9 mouse cellular contexts compared by ENCODE assay signal in genomic region chr10:96188168-96188567, GRCm38 (mm10). TPM values are rescaled to one million over a fixed set of nuclear protein-coding genes. Genes with fewer than 3 reads are reported as not detected.
DNase-seq lines count a peak whose midpoint lies in the region; ATAC-seq and TF ChIP-seq lines count a peak whose summit lies in the region.
"Had no signal": no experiment of that assay in that cellular context is flagged by ENCODE, and none has a peak within 500 bp of the region (broad histone marks: within the 10 kb centered on the region; RNA-seq: fewer than 3 reads in every experiment).

No protein-coding gene starts in this region.

- H3K9me3 ChIP-seq in intestine, embryonic 14.5 days (ENCODE audit: control insufficient read depth, low read length), result 0 out of 2 replicates have a peak, but pooled peaks cover 3% of the 10 kb centered on the region
- no peaks in the 10 kb centered on the region for H3K9me3 ChIP-seq in lung, embryonic 15.5 days
- H3K9me3 ChIP-seq in neural tube, embryonic 15.5 days (replicated peaks), result no peaks in the 10 kb centered on the region
- H3K9me3 ChIP-seq: limb, embryonic 15.5 days had no signal

- no peak for ATAC-seq in intestine, embryonic 14.5 days (replicated peaks; ENCODE audit: low FRiP score, low TSS enrichment, low read depth)
- ATAC-seq in lung, embryonic 15.5 days (ENCODE audit: borderline replicate concordance, extremely low read depth, low FRiP score, low TSS enrichment), result peak; percentile 91
- ATAC-seq in neural tube, embryonic 15.5 days (ENCODE audit: low FRiP score), result no peak

- peak; percentile 92 for DNase-seq in NIH3T3 (ENCODE audit: low read depth)
- no peak for DNase-seq in intestine, embryonic 14.5 days (ENCODE audit: low spot score)
- DNase-seq in thymus, postnatal 0 days (ENCODE audit: low spot score), result no peak
- DNase-seq in right cerebral cortex, adult 18-20 months, result no peak
- DNase-seq in thymus, adult 2 months, result no peak

- no peak for TF ChIP-seq POLR2A in bone marrow macrophage, adult 2 months (IDR thresholded peaks at IDR 0.05; ENCODE audit: borderline replicate concordance, low read depth, low read length)
- TF ChIP-seq POLR2A in thymus, adult 2 months (IDR thresholded peaks at IDR 0.05; ENCODE audit: control insufficient read depth, extremely low read depth, insufficient read depth, low read length, poor library complexity), result no peak

- no peaks in the 10 kb centered on the region for H3K36me3 ChIP-seq in intestine, embryonic 14.5 days (ENCODE audit: control insufficient read depth, insufficient read depth, low read length)
- H3K36me3 ChIP-seq in lung, embryonic 15.5 days, result no peaks in the 10 kb centered on the region
- H3K36me3 ChIP-seq in neural tube, embryonic 15.5 days, result no peaks in the 10 kb centered on the region
- H3K36me3 ChIP-seq in thymus, adult 2 months (ENCODE audit: control insufficient read depth, insufficient read depth, low read length), result no peaks in the 10 kb centered on the region
- H3K36me3 ChIP-seq: limb, embryonic 15.5 days had no signal

- H3K27ac ChIP-seq in bone marrow macrophage, adult 2 months (ENCODE audit: insufficient read depth, low read depth, low read length), result peak overlapping the region; percentile 87
- peak overlapping the region; percentile 38; the same call in 1 of the 2 replicates for H3K27ac ChIP-seq in intestine, embryonic 14.5 days (ENCODE audit: low read depth)
- peak overlapping the region; percentile 79 for H3K27ac ChIP-seq in lung, embryonic 15.5 days
- no peak overlapping the region for H3K27ac ChIP-seq in neural tube, embryonic 15.5 days (replicated peaks)
- no peak overlapping the region for H3K27ac ChIP-seq in thymus, adult 2 months (ENCODE audit: control insufficient read depth, insufficient read depth, low read length)
- H3K27ac ChIP-seq: limb, embryonic 15.5 days had no signal

- no peak overlapping the region for H3K4me2 ChIP-seq in intestine, embryonic 14.5 days (ENCODE audit: low read length)
- H3K4me2 ChIP-seq in lung, embryonic 15.5 days, result no peak overlapping the region
- no peak overlapping the region for H3K4me2 ChIP-seq in neural tube, embryonic 15.5 days
- H3K4me2 ChIP-seq: limb, embryonic 15.5 days had no signal

- H3K9ac ChIP-seq in intestine, embryonic 14.5 days (ENCODE audit: low read length), result no peak overlapping the region
- H3K9ac ChIP-seq in lung, embryonic 15.5 days, result no peak overlapping the region
- no peak overlapping the region for H3K9ac ChIP-seq in neural tube, embryonic 15.5 days (replicated peaks)
- H3K9ac ChIP-seq: limb, embryonic 15.5 days had no signal

- H3K27me3 ChIP-seq in intestine, embryonic 14.5 days (replicated peaks; ENCODE audit: control insufficient read depth, insufficient read depth, low read length), result no peaks in the 10 kb centered on the region
- H3K27me3 ChIP-seq in lung, embryonic 15.5 days, result no peaks in the 10 kb centered on the region
- no peaks in the 10 kb centered on the region for H3K27me3 ChIP-seq in neural tube, embryonic 15.5 days (replicated peaks)
- no peaks in the 10 kb centered on the region for H3K27me3 ChIP-seq in thymus, adult 2 months (ENCODE audit: control insufficient read depth, insufficient read depth, low read length)
- H3K27me3 ChIP-seq: limb, embryonic 15.5 days had no signal

- WGBS in intestine, embryonic 14.5 days, result 20% methylated on average over 7 of the region's 7 CpGs
- whole genome bisulfite sequencing in lung, embryonic 15.5 days, result 14% methylated on average over 7 of the region's 7 CpGs
- WGBS in neural tube, embryonic 15.5 days, result 58% methylated on average over 7 of the region's 7 CpGs
- WGBS in thymus, adult 2 months, result 89% methylated on average over 7 of the region's 7 CpGs

- no peak overlapping the region; the same call in 1 of the 2 replicates for H3K4me3 ChIP-seq in bone marrow macrophage, adult 2 months (ENCODE audit: insufficient read depth, low read length)
- H3K4me3 ChIP-seq in intestine, embryonic 14.5 days (ENCODE audit: low read depth, low read length), result no peak overlapping the region
- H3K4me3 ChIP-seq in lung, embryonic 15.5 days, result no peak overlapping the region
- H3K4me3 ChIP-seq in neural tube, embryonic 15.5 days (replicated peaks), result no peak overlapping the region
- no peak overlapping the region for H3K4me3 ChIP-seq in thymus, adult 2 months (ENCODE audit: control insufficient read depth, insufficient read depth, low read length)
- H3K4me3 ChIP-seq: limb, embryonic 15.5 days had no signal

- no peak for TF ChIP-seq CTCF in bone marrow macrophage, adult 2 months (IDR thresholded peaks at IDR 0.05; ENCODE audit: low read depth, low read length)
- TF ChIP-seq CTCF in thymus, adult 2 months (IDR thresholded peaks at IDR 0.05; ENCODE audit: borderline replicate concordance, control insufficient read depth, extremely low read depth, insufficient read depth, low read length, poor library complexity), result no peak

- H3K4me1 ChIP-seq in bone marrow macrophage, adult 2 months (ENCODE audit: control insufficient read depth, insufficient read depth, low read length), result peaks cover 39% of the 10 kb centered on the region
- no peaks in the 10 kb centered on the region for H3K4me1 ChIP-seq in intestine, embryonic 14.5 days (replicated peaks; ENCODE audit: control insufficient read depth, insufficient read depth, low read length)
- H3K4me1 ChIP-seq in lung, embryonic 15.5 days, result peaks cover 20% of the 10 kb centered on the region
- 0 out of 2 replicates have a peak, but pooled peaks cover 4% of the 10 kb centered on the region for H3K4me1 ChIP-seq in neural tube, embryonic 15.5 days
- no peaks in the 10 kb centered on the region for H3K4me1 ChIP-seq in thymus, adult 2 months (replicated peaks; ENCODE audit: control insufficient read depth, insufficient read depth, low read length)
- H3K4me1 ChIP-seq: limb, embryonic 15.5 days had no signal

RNA-seq across cellular contexts. Expression of gene Gm5426, which starts 51.8 kb away (rescaled TPM):
- polyA plus RNA-seq in bone marrow macrophage, adult 2 months (2012; ENCODE audit: insufficient read depth, insufficient read length, missing spikeins), result not detected in 2 replicates
- not detected in 2 replicates for polyA plus RNA-seq in intestine, embryonic 14.5 days (2014; fragmentation: Nextera tagmentation; extraction: Ambion mirVana)
- polyA plus RNA-seq in lung, embryonic 15.5 days (2015; fragmentation: Nextera tagmentation; extraction: Ambion mirVana), result not detected in 2 replicates
- polyA plus RNA-seq in thymus, postnatal 0 days (2015; fragmentation: Nextera tagmentation; extraction: Ambion mirVana), result not detected in 2 replicates
- polyA plus RNA-seq in neural tube, embryonic 15.5 days (2015; fragmentation: Nextera tagmentation; extraction: Ambion mirVana), result not detected in 2 replicates
- polyA plus RNA-seq in thymus, adult 2 months (2012; rRNA removed), result not detected in 2 replicates
- polyA plus RNA-seq: limb, embryonic 15.5 days had no signal

Comparison
In these comparisons a context has a peak if more than half of its experiments do, and no peak if none do; other contexts are left out.
1. H3K27ac ChIP-seq: peak in bone marrow macrophage, adult 2 months (single experiment), intestine, embryonic 14.5 days (single experiment) and lung, embryonic 15.5 days (single experiment); none in neural tube, embryonic 15.5 days (single experiment) and thymus, adult 2 months (single experiment).